Mouse (Mus musculus) stomach, postnatal 0 days (tissue): Measurements from ENCODE around the gene Nubpl. TPM values are rescaled to one million over a fixed set of nuclear protein-coding genes. Genes with fewer than 3 reads are reported as not detected.

Source experiments
- ATAC-seq: fragments of 200-750 bp; cut with Nextera tagmentation; 2 replicates; pipeline ENCODE4 v1.8.0; 2017; ENCODE audit not compliant: low FRiP score, low TSS enrichment
- DNase-seq: peaks from one replicate; pipeline ENCODE4 v3.0.0-alpha.2; 2016; ENCODE audit warnings: low spot score
- H3K27ac ChIP-seq: fragments of 300-500 bp; sonication (generic); replicated peaks from 2 replicates; pipeline ENCODE4 v1.5.1; 2014; ENCODE audit warnings: mild to moderate bottlenecking, control low read depth
- H3K27me3 ChIP-seq: fragments of 300-500 bp; sonication (generic); 2 replicates; pipeline ENCODE4 v1.6.1; 2014; ENCODE audit warnings: low read length; ENCODE audit not compliant: control insufficient read depth, insufficient read depth
- H3K36me3 ChIP-seq: fragments of 300-500 bp; sonication (generic); 2 replicates; pipeline ENCODE4 v1.6.1; 2014; ENCODE audit warnings: low read length, mixed read lengths; ENCODE audit not compliant: control insufficient read depth, insufficient read depth
- H3K4me1 ChIP-seq: fragments of 300-500 bp; sonication (generic); replicated peaks from 2 replicates; pipeline ENCODE4 v1.6.1; 2014; ENCODE audit warnings: antibody characterized with exemption; ENCODE audit not compliant: control insufficient read depth, insufficient read depth
- H3K4me2 ChIP-seq: fragments of 300-500 bp; sonication (generic); replicated peaks from 2 replicates; pipeline ENCODE4 v1.6.1; 2014; ENCODE audit warnings: low read depth, mild to moderate bottlenecking, control low read depth, moderate library complexity
- H3K4me3 ChIP-seq: fragments of 300-500 bp; sonication (generic); 2 replicates; pipeline ENCODE4 v1.5.1; 2014; ENCODE audit warnings: low read depth, low read length, control low read depth
- H3K9ac ChIP-seq: fragments of 300-500 bp; sonication (generic); 2 replicates; pipeline ENCODE4 v1.6.1; 2014; ENCODE audit warnings: mild to moderate bottlenecking, low read length, control low read depth, mixed read lengths
- H3K9me3 ChIP-seq: fragments of 300-500 bp; sonication (generic); 2 replicates; pipeline ENCODE4 v1.6.1; 2016; ENCODE audit warnings: low read length; ENCODE audit not compliant: control insufficient read depth
- CTCF ChIP-seq: IDR thresholded peaks from 2 replicates; pipeline ENCODE4 v1.5.1; 2016; ENCODE audit warnings: antibody characterized with exemption, low read depth, mild to moderate bottlenecking, moderate library complexity
- EP300 ChIP-seq: optimal IDR thresholded peaks from 2 replicates; pipeline ENCODE3; 2016; ENCODE audit warnings: antibody characterized with exemption
- WGBS: fragments of 180-500 bp; shearing (Covaris S2); extraction: QIAGEN DNeasy Blood & Tissue Kit; methylation state at CpG from one replicate; pipeline ENCODE4 v1.1.7; 2014; 5-methylcytosine and 5-hydroxymethylcytosine counted together
- polyA plus RNA-seq: library from polyadenylated mRNA; unstranded; fragments of >200 nt; fragmentation: Nextera tagmentation; extraction: Ambion mirVana; gene quantifications from 2 replicates; pipeline ENCODE4 v1.2.1, GENCODE M21; 2015

The Nubpl gene
- polyA plus RNA-seq, 1 experiment from 2014 or later: 6.1 TPM

GRCm38 (mm10) chr12:52154906-52155305 lies 57.4 kb downstream of the Nubpl start:
- Histone ChIP-seq H3K9ac (no peak overlapping the region), H3K36me3 (no peaks in the 10 kb centered on the region), H3K4me3 (no peak overlapping the region), H3K27ac (no peak overlapping the region), H3K9me3 (no peaks in the 10 kb centered on the region), H3K4me1 (no peaks in the 10 kb centered on the region), H3K4me2 (no peak overlapping the region), H3K27me3 (no peaks in the 10 kb centered on the region)
- TF ChIP-seq CTCF (no peak), EP300 (no peak)
- DNase-seq (no peak), ATAC-seq (peak; percentile 61; the same call in 1 of the 2 replicates)
- WGBS: 80% methylated on average over 4 of the region's 4 CpGs

DNA sequence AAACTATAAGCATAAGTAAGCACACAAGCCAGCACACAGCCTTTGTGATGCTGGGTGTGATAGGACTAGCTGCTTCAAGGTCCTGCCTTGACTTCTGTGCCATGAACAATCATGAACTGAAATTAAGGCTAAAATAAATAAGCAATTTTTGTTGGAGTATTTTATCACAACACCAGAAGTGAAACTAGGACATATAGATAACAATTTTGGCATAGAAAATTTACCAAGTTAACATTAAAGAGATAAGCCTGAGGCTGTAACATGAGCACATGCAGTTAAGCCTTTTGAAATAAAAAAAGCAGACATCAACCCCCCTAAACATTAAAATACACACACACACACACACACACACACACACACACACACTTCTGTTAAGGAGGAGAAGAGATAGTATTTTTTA lies 66.9 kb downstream of the Nubpl start:
- H3K4me2 ChIP-seq: no peak overlapping the region
- H3K9ac ChIP-seq: no peak overlapping the region
- no peak overlapping the region for H3K4me3 ChIP-seq
- DNase-seq: no peak
- no peaks in the 10 kb centered on the region for H3K4me1 ChIP-seq
- no peaks in the 10 kb centered on the region for H3K9me3 ChIP-seq
- no peaks in the 10 kb centered on the region for H3K36me3 ChIP-seq
- no peak for TF ChIP-seq EP300
- no peak for TF ChIP-seq CTCF
- no peak overlapping the region for H3K27ac ChIP-seq
- ATAC-seq: no peak
- H3K27me3 ChIP-seq: no peaks in the 10 kb centered on the region

DNA sequence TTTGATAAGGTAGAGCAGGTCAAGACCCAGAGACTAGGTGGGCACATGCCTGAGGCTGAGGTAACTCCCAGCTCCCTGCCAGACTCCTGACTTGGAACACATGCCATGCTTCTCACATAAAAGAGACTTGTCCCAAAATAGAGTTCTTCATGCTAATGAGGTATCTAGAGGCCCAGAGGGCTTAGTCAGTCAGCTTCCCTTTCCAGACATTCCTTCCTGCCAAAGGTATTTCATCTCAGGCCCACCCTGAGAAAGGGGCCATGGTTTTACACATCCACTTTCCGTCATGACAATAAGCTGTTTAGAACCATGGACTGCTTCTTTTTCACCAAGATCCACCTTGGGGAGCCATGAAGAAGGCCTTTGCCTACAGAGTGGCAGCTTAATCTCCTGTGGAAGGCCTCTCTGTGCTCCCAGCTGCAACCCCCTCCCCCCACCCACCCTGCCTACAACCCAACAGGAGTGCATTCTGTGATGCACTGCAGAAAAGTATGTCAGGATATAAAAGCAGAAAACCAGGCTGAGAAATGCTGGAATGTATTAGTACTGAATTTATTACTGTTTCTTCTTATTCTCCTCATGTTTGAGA lies 88.8 kb downstream of the Nubpl start:
- Histone ChIP-seq H3K27me3 (no peaks in the 10 kb centered on the region), H3K4me2 (no peak overlapping the region), H3K36me3 (no peaks in the 10 kb centered on the region), H3K4me1 (no peaks in the 10 kb centered on the region), H3K4me3 (no peak overlapping the region), H3K9ac (no peak overlapping the region), H3K9me3 (no peaks in the 10 kb centered on the region), H3K27ac (no peak overlapping the region)
- ATAC-seq (no peak), DNase-seq (no peak)
- TF ChIP-seq CTCF: no peak
- no peak for TF ChIP-seq EP300
- WGBS: 68% methylated on average over 1 of the region's 1 CpGs

DNA sequence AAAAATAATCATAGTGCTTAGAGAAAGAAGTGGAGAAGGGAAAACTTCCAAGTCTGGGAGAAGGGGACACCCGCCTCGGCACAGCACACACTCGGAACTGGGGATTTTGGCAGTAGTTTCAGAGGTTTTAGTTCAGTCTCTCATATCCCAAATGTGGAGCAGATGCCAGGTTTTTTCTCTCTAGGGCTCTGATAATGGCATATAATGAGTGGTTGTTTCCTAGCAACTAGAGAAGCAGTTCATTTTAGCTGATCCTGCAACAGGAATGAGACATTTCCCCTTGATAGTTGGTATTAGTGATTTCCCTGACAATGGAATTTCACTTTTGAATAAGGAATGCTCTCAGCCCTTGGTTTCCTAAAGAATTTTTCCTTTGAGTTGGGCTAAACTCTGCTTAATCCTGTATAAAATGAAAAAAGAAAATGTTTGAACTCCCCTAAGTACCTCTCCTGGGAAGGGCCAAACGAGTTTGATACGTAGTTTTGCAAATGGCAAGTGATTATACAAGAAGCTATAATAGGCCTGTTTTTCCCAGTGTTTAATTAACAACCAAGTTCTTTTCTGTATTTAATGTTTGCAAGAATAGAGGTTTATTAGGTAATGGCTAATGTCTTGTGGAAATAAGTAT lies 89.5 kb downstream of the Nubpl start:
- Histone ChIP-seq H3K4me1 (no peaks in the 10 kb centered on the region), H3K36me3 (no peaks in the 10 kb centered on the region), H3K27ac (no peak overlapping the region), H3K4me3 (no peak overlapping the region), H3K9ac (no peak overlapping the region), H3K4me2 (no peak overlapping the region), H3K9me3 (no peaks in the 10 kb centered on the region), H3K27me3 (no peaks in the 10 kb centered on the region)
- 61% methylated on average over 5 of the region's 5 CpGs for WGBS
- no peak for DNase-seq
- TF ChIP-seq CTCF (no peak), EP300 (no peak)
- ATAC-seq: no peak

DNA sequence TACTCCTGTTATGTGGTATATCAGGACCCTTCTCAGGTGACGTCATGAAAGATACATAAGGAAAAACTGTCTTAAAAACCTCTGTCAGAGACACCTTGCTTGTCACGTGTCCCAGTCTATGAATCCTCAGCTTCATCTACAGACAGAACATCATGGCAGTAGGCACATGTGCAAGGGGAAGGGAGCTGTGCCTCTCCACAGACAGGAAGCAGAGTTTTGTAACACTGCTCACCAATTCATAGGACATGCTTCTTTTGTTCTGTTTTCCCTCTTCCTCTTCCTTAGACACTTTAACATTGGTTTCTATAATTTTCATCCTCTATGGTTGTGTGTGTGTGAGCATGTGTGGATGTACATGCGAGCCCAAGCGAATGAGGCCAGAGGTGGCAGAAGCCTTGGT lies 100.9 kb downstream of the Nubpl start:
- H3K4me2 ChIP-seq: no peak overlapping the region
- H3K4me3 ChIP-seq: no peak overlapping the region
- DNase-seq (no peak), ATAC-seq (no peak)
- no peaks in the 10 kb centered on the region for H3K9me3 ChIP-seq
- no peak overlapping the region for H3K9ac ChIP-seq
- H3K4me1 ChIP-seq: no peaks in the 10 kb centered on the region
- no peaks in the 10 kb centered on the region for H3K27me3 ChIP-seq
- WGBS: 80% methylated on average over 4 of the region's 4 CpGs
- H3K36me3 ChIP-seq: no peaks in the 10 kb centered on the region
- H3K27ac ChIP-seq: no peak overlapping the region
- TF ChIP-seq EP300 (no peak), CTCF (no peak)

- 81% methylated on average over 3 of the region's 3 CpGs for WGBS
- DNase-seq (no peak), ATAC-seq (no peak)
- TF ChIP-seq EP300: no peak
- TF ChIP-seq CTCF: no peak
- Histone ChIP-seq H3K36me3 (no peaks in the 10 kb centered on the region), H3K4me2 (no peak overlapping the region), H3K4me1 (no peaks in the 10 kb centered on the region), H3K4me3 (no peak overlapping the region), H3K9me3 (no peaks in the 10 kb centered on the region), H3K9ac (no peak overlapping the region), H3K27me3 (no peaks in the 10 kb centered on the region), H3K27ac (no peak overlapping the region)
Measured at GRCm38 (mm10) chr12:52209121-52209610, 111.6 kb downstream of the Nubpl start.
